Mouse (Mus musculus): ENCODE data around the gene Mga. TPM values are rescaled to one million over a fixed set of nuclear protein-coding genes. Genes with fewer than 3 reads are reported as not detected.

Mga gene
- 10 to 100 TPM; 71.8 to 77.0 TPM for total RNA-seq (2021)
- long read RNA-seq, experiment 1, partial matches to known transcripts: 1 of 5 reads
- long read RNA-seq, experiment 1, other reads (novel, unspliced or antisense): 4 of 5 reads
- long read RNA-seq, experiment 2, partial matches to known transcripts: 3 of 7 reads
- long read RNA-seq, experiment 2, other reads (novel, unspliced or antisense): 3 of 7 reads

- DNase-seq (ENCODE audit: extremely low spot score in 1 of 2, low spot score in 2 of 2): peak; percentile 90 to 94
- intact Hi-C loops (cut with DNase I): loop anchor here (5.0 kb wide), 1 partner anchor 150 kb away; no protein-coding TSS in a partner anchor
- Histone ChIP-seq H3K27ac (peak within 1 kb of the TSS; percentile 85), H3K4me3 (peak within 1 kb of the TSS; percentile 66)
- TF ChIP-seq CTCF (IDR thresholded peaks at IDR 0.05): no peak; the same call in 1 of the 2 replicates
Observed at GRCm38 (mm10) chr2:119897090-119897732, at the start of gene Mga. TSS of gene Mga (plus strand) at chr2:119897228.

DNA sequence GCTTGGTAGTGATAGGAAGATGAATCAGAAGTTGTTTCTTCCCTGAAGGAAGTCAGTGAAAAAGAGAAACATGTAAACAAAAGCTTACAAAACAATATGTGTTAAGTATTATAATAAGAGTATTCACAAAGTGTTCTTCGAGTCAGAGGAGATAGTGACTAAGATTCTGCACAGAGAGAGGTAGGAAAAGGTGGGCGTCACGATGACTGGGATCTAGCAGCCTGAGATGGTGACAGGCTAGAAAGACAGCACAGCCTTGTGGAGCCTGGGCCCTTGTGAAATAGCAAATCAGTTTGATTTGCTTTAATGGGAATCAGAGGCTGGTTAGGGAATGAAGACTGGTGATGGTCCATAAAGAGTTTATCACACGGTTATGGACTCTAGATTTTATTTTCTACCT is 43.2 kb upstream of the Mga start:
- intact Hi-C loops (cut with DNase I): no loop called here
- TF ChIP-seq CTCF (IDR thresholded peaks at IDR 0.05): no peak

DNA sequence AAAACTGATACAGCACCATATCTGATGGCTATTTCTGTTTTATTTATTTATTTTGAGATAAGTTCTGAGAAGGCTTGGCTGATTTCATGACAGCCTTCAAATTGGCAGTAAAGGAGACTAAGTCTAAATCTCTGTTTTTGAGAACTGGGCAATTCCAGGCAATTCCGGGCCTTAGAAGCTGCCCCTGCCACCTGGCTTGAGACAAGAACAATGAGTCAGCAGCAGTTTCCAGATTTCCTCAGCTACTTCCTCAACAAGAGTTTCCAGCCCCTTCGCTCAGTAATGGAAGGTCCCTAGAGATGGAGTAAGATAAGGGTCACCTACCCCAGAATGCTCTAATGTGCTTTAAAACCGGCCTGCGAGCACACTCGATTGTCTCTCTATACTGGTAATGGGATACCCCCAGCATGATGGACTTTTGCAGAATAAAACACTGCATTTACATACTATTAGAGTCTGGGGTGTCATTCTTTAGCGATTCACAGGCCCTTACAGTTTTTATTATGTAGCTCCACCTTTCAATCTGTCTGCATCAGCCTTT is 41.6 kb upstream of the Mga start:
- Histone ChIP-seq H3K27ac (no peak overlapping the region), H3K4me3 (no peak overlapping the region)
- TF ChIP-seq CTCF (IDR thresholded peaks at IDR 0.05): no peak
- DNase-seq (ENCODE audit: extremely low spot score in 1 of 2, low spot score in 2 of 2): no peak
- intact Hi-C loops (cut with DNase I): no loop called here

More for the DNA sequence above, 43.2 kb upstream of the Mga start:
- DNase-seq (ENCODE audit: extremely low spot score in 1 of 2, low spot score in 2 of 2): peak in 1 of 2 experiments; percentile 27
- Histone ChIP-seq H3K4me3 (no peak overlapping the region), H3K27ac (no peak overlapping the region)

GRCm38 (mm10) chr2:119857341-119857740 is 39.7 kb upstream of the Mga start:
- TF ChIP-seq CTCF (IDR thresholded peaks at IDR 0.05): no peak
- no peak overlapping the region for H3K4me3 ChIP-seq
- no peak overlapping the region for H3K27ac ChIP-seq
- intact Hi-C loops (cut with DNase I): no loop called here
- DNase-seq (ENCODE audit: extremely low spot score in 1 of 2, low spot score in 2 of 2): no peak

GRCm38 (mm10) chr2:119864484-119864883 is 32.5 kb upstream of the Mga start:
- intact Hi-C loops (cut with DNase I): no loop called here
- DNase-seq (ENCODE audit: extremely low spot score in 1 of 2, low spot score in 2 of 2): no peak
- peak overlapping the region; percentile 32; the same call in 1 of the 2 replicates for H3K27ac ChIP-seq
- no peak overlapping the region for H3K4me3 ChIP-seq
- TF ChIP-seq CTCF (IDR thresholded peaks at IDR 0.05): no peak

GRCm38 (mm10) chr2:119872371-119873104 is 24.5 kb upstream of the Mga start:
- Histone ChIP-seq H3K27ac (peak overlapping the region; percentile 91), H3K4me3 (peak overlapping the region; percentile 63)
- no peak for TF ChIP-seq CTCF (IDR thresholded peaks at IDR 0.05)
- DNase-seq (ENCODE audit: extremely low spot score in 1 of 2, low spot score in 2 of 2): peak; percentile 73
- intact Hi-C loops (cut with DNase I): no loop called here

DNA sequence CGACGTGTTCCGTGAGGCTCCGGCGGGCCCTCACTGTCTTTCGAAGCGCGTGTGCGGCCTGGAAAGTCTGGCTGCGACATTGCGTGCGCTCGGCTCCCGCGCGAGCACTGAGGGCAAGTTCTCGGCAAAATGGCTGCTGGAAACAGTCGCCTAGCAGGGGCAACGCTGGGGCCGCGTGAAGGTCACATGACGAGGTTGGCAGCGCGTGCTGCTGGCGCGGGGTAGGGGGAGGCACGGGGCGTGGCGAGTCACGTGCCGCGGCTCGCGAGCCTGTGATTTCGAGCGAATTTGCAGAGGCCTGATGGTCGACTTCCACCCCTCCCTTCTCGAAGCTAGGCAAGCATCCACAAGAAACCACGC is 23.9 kb upstream of the Mga start:
- DNase-seq (ENCODE audit: extremely low spot score in 1 of 2, low spot score in 2 of 2): peak; percentile 83 to 86

DNA sequence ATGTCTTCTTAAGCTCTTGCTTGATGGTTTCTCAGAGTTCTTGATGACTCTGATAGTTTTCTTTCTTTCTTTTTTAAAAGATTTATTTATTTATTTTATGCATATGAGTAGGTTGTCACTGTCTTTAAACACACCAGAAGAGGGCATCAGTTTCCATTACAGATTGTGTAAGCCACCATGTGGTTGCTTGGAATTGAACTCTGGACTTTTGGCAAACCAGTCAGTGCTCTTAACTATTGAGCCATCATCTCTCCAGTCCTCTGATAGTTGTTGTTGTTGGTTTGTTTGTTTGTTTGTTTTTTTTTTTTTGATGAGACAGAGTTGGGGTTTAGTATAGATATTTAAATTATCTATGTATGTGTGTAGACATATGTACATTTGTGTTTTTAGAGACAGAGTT is 21.0 kb upstream of the Mga start:
- Histone ChIP-seq H3K27ac (no peak overlapping the region), H3K4me3 (no peak overlapping the region)
- no peak; the same call in 1 of the 2 replicates for TF ChIP-seq CTCF (IDR thresholded peaks at IDR 0.05)
- intact Hi-C loops (cut with DNase I): no loop called here
- no peak for DNase-seq (ENCODE audit: extremely low spot score in 1 of 2, low spot score in 2 of 2)

More for the DNA sequence above, 23.9 kb upstream of the Mga start:
- peak overlapping the region; percentile 91 for H3K27ac ChIP-seq
- intact Hi-C loops (cut with DNase I): no loop called here
- peak overlapping the region; percentile 63 for H3K4me3 ChIP-seq
- no peak for TF ChIP-seq CTCF (IDR thresholded peaks at IDR 0.05)

- TF ChIP-seq CTCF (IDR thresholded peaks at IDR 0.05): no peak; the same call in none of the 2 replicates
- intact Hi-C loops (cut with DNase I): no loop called here
Observed at GRCm38 (mm10) chr2:119887201-119887600, 9.8 kb upstream of the Mga start.

GRCm38 (mm10) chr2:119896553-119897089 is 407 bp upstream of the Mga start:
- TF ChIP-seq CTCF (IDR thresholded peaks at IDR 0.05): no peak
- peak overlapping the region; percentile 85 for H3K27ac ChIP-seq
- peak overlapping the region; percentile 66 for H3K4me3 ChIP-seq
- DNase-seq (ENCODE audit: extremely low spot score in 1 of 2, low spot score in 2 of 2): no peak
- intact Hi-C loops (cut with DNase I): loop anchor here (5.0 kb wide), 1 partner anchor 149 kb away; no protein-coding TSS in a partner anchor

More at GRCm38 (mm10) chr2:119887201-119887600, 9.8 kb upstream of the Mga start:
- Histone ChIP-seq H3K4me3 (no peak overlapping the region), H3K27ac (peak overlapping the region; percentile 71)
- no peak for DNase-seq (ENCODE audit: extremely low spot score in 1 of 2, low spot score in 2 of 2)

DNA sequence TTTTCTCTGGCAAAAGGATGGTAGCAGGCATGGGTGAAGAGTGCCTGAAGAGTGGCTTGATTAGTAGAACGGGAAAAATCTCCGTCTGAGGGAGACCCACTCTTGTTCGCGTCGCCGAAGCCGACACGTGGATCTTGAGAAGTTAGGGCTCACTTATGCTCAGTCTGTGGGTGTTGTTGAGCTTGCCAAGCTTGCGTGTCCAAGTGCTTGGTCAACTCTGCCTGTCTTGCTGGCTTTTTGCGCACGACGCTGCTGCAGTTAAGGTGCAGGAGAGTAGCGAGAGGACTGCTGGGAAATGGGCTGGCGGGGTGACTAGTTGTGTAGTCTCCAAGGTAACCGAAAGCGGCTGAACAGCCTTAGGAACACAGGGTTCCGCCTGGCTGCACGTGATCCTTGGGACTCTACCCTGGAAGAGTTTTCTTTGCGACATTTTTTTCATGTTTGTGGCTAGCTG is 1.1 kb downstream of the Mga start:
- no peak for TF ChIP-seq CTCF (IDR thresholded peaks at IDR 0.05)
- intact Hi-C loops (cut with DNase I): loop anchor here (5.0 kb wide), 1 partner anchor 151 kb away; no protein-coding TSS in a partner anchor
- DNase-seq (ENCODE audit: extremely low spot score in 1 of 2, low spot score in 2 of 2): peak; percentile 41 to 49
- peak overlapping the region; percentile 66 for H3K4me3 ChIP-seq
- H3K27ac ChIP-seq: no peak overlapping the region
